Mouse (Mus musculus) C2C12 (cell line): ENCODE measurements around the gene Pex11g.

Source experiments
- CTCF ChIP-seq: IDR thresholded peaks from one replicate; pipeline ENCODE4 v1.5.1; 2011; ENCODE audit not compliant: control insufficient read depth, insufficient read depth, insufficient read length
- USF1 ChIP-seq: IDR thresholded peaks from one replicate; pipeline ENCODE4 v1.6.1; 2011; ENCODE audit warnings: low read depth, mild to moderate bottlenecking, control low read depth, moderate library complexity

- TF ChIP-seq USF1 (no peak), CTCF (no peak)
Observed at GRCm38 (mm10) chr8:3475715-3476429, 8.4 kb upstream of the Pex11g start.
